Mouse (Mus musculus) left cerebral cortex, postnatal 25 days (tissue): Measurements from ENCODE around the gene Bcl9l. TPM values are rescaled to one million over a fixed set of nuclear protein-coding genes. Genes with fewer than 3 reads are reported as not detected.
"Not testable (repeated sequence)": the region's sequence is repeated elsewhere in the genome, so short reads cannot be mapped to it uniquely, and the experiment has no call there.

Source experiments
- DNase-seq, 2 experiments: peaks; one replicate each; pipeline ENCODE4 v3.0.0; 2022; ENCODE audit warnings: low spot score in 2 of 2, mixed read lengths in 1 of 2
- intact Hi-C: fragments of 180-260 bp; cut with DNase I; formaldehyde crosslinking; loops from one replicate; pipeline ENCODE4 v1.15.1; 2025
- total RNA-seq, 2 experiments: library from RNA; stranded (reverse); gene quantifications; 2 replicates each; pipeline ENCODE4 v1.2.3; 2021

The Bcl9l gene
- total RNA-seq: 10 to 100 TPM; 60.3 to 60.9 TPM

DNA sequence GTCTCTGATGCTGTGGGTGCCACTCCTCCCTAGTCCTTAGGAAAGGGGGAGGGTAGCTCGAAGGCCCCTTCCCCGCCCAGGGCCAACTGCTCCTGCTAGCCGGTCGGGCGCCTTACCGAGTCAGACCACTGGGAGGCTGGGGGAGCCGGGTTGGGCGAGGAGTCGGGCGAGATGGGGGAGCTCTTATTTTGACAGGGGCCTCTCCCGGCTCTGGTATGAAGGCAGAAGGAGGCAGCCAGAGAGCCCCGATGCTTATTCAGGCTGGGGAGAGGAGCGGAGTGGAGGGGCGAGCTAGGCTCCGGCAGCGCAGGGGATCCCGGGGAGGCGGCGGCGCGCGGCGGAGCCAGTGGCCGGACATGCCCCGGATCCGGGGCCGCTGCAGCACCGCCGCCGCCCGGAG is at the start of gene Bcl9l:
TSS of gene Bcl9l (plus strand) at position 274 of the 400 bp plus-strand sequence.
- intact Hi-C loops: loop anchor here (1.0 kb wide), 1 partner anchor 16 kb away; no protein-coding TSS in a partner anchor
- peak; percentile 92 to 94 for DNase-seq

DNA sequence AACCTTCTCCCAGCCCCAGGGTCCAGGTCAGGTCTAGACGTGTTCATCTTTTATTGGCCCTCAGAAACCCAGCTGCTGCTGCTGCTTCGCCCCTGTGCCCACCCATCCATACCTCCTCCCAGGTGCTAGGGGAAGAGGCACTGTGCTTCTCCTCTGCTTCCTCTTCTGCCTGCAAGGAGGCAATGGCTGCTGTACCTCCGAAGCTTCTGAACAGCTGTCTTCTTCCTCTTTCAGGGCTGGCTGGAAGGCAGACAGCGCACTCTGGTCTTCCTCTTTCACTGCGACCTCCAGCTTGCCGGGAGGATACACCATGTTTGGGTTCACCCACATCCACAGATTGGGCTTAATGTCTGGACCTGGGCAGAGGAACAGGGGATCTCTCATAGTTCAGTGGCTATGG is 46.9 kb upstream of the Bcl9l start:
- DNase-seq: no peak
- intact Hi-C loops: no loop called here

DNA sequence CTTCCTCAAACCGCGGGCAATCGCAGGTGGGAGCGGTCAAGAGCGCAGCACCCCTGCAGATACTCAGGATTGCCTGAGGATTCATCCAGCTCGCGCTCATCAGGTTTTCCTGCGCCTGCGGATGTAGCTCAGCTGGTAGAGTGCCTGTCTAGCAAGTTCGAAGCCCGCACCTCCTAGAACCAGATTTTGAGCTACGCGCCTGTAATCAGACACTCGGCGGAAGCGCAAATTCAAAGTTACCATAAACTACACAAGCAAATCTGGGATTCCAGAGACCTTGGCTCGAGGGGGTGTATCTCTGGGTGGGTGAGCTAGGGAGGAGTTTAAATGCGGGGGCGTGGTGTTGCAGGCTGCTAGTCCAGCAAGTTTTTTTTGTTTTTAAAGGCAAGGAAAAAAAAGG is 41.7 kb upstream of the Bcl9l start, which contains the start of gene Foxr1:
TSS of gene Foxr1 (minus strand) at position 176 of the 400 bp plus-strand sequence.
- intact Hi-C loops: no loop called here

DNA sequence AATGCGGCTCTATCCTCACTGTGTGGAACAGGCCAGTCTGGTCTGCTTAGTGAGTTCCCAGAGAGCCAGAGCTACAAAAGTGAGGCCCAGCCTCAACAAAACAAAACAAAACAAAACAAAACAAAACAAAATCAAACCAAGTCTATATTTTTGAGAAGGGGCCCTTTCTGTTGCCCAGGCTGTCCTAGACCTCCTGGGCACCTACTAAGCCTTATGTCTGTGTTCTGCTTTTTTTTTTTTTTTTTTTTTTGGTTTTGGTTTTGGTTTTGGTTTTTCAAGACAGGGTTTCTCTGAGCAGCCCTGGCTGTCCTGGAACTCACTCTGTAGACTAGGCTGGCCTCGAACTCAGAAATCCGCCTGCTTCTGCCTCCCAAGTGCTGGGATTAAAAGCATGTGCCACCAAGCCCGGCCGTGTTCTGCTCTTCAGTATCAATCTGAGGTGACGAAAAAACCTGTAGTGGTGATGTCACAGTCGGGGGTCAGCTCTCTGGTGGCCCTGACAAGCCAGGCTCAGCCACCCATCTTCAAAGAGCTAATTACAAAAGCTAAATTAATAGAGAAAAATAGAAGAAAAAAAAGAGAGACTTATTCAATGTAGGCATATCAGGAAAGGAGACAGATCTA is 38.1 kb upstream of the Bcl9l start:
- DNase-seq, intact Hi-C loops: not testable (repeated sequence)

More for the DNA sequence above, 41.7 kb upstream of the Bcl9l start, which contains the start of gene Foxr1:
- DNase-seq: no peak

DNA sequence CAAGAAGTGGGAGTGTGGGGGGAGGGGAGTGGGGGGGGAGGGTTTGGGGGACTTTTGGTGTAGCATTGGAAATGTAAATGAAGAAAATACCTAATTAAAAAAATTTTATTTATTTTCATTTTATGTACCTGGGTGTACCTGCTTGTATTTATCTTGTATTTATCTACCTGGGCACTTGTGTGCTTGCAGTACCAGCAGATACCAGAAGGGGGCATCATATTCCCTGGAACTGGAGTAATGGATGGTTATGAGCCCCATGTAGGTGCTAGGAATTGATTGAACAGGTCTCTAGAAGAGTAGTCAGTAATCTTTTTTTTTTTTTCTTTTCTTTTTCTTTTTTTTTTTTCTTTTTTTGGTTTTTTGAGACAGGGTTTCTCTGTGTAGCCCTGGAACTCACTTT is 32.2 kb upstream of the Bcl9l start:
- DNase-seq: no peak
- intact Hi-C loops: no loop called here

DNA sequence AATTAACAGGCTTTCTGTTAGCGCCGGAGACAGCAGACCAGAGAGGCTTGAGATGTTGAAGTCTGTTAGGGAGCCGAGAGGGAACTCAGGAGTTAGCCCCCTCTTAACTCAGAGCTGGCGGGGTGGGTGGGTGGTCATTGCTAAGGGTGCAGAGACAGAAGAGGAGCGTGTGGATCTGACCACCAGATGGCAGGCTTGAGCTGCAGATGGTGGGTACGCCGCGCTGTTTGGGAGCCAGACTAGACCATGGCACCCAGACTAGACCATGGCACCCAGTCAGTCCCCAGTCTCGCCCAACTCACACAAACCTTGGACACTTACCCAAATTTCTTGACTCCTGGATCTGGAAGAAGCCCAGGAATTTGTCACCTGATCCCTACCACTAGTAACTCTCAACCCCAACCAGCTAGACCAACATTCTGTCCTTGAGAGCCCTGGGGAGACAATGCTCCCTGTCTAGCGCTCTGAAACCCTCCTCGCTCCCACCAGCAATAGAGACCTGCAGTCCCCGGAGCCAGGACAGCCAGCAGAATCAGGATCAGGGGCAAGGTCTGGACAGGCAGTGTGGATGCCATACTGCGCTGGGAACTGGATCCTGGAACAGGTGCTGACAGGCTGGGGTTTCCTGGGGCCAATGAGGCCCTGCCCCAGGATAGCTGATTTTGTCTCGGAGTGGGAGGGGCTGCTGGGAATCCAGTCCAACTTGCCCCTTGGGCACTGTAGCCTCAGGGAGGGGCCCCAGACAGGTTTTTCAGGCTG is 28.3 kb upstream of the Bcl9l start:
- intact Hi-C loops: loop anchor here (1.0 kb wide), 2 partner anchors 48 to 198 kb away; no protein-coding TSS in a partner anchor
- peak; percentile 84 for DNase-seq

DNA sequence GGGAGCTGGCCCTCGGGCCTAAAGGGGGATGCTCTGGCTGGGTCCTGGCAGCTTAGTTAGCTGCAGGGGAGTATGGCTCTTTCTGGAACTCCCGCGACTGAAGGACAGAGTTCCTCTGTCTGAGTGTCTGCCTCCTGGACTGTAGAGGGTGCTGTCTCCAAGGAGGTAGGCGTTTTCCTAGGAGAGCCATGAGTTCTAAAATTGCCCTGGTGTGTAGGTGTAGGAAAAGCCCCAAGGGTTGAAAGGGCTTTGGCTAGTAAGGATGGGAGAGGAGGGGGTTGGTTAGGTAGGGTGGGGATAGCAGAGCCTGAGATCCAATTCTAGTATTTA is 27.8 kb upstream of the Bcl9l start, which contains the start of gene Upk2:
TSS of gene Upk2 (minus strand) at position 86 of the 330 bp plus-strand sequence.
- intact Hi-C loops: loop anchor here (1.0 kb wide), 2 partner anchors 47 to 197 kb away; no protein-coding TSS in a partner anchor
- DNase-seq: no peak

DNA sequence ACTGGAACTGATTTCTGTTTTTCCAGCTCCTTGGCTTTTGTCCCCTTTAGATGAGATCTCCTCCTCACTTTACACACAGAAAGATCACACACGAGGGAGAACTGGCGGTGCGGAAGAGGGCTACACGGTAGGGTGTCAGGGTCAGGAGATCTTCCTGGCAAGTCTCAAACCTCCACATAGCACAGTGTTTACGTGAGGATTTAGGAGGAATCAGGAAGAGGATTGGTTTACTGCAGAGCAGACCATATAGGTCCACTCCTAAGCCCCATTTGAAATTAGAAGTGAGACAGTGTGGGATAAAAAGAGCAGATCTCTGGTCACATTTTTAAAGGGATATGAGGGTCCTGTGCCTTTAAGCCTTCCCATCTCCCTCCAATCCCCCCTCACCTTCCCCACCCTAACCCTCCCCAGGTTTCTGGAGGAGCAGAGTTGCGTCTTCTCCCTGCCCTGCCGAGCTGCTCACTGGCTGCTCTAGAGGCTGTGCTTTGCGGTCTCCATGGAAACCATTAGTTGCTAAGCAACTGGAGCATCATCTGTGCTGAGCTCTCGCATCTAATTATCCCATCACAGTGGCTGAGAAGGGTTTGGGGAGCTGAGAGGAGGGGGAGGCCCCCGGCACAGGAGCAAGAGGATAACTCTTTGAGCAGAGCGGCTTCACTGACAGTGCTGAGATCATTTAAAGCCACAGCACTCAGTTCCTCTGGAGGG is 25.4 kb upstream of the Bcl9l start:
- DNase-seq: peak; percentile 89 to 98
- intact Hi-C loops: loop anchor here (2.0 kb wide), 1 partner anchor 22 kb away; no protein-coding TSS in a partner anchor

DNA sequence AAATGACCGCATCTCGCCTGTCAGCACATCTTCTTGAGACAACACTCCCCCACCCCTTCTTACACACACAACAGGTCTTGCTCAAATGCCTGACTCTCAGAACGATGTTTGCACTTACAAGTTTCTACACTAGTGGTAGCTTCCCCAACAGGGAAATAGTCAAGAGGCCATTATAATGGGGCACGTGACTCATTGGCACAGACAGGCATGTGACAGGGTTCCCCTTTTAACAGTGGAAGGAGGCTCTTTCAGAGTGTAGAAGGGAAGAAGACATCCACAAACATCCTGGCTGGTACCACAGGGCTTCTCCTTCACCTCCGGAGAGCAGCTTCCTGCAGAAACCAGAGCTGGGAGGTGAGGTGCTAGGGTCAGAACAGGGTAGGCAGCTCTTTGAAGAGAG is 20.7 kb upstream of the Bcl9l start:
- intact Hi-C loops: no loop called here
- no peak for DNase-seq

DNA sequence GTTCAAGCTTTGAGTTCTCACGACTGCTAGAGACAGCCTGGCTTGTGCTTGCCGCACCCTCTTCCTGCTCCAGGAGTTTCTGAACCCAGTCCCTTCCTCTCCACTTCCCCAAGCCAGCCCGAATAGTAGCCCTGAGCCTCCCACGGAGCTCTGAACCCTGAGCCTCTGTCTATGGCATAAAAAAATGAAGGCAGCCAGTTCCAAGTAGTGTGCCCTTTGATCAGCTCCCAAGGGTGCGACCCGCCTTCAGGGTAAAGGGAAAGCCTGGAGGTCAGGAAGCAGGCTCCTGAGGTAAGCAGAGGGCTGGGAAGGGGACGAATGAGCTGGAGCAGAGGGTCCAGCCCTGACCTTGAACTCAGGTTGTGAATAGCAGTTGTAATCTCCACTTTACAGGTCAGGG is 14.4 kb upstream of the Bcl9l start:
- intact Hi-C loops: no loop called here
- no peak for DNase-seq

DNA sequence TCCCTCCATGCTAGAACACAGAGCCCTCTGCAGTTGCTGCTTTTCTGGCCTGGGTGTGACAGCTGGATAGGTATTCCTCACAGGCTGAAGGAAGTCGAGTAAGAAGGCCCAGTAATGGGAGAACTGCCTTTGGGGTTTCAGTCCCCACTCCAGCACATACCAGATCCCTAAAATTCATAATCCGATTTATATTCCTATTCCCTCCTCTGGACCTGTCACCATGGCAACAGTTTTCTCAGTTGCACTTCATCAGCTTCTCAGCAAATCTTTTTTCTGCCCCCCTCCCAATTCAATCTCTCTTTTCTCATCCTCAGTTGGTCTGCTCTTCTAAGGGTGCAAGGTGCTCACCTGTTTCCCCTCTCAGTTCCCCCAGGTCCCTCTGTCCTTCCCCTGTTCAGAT is 13.8 kb upstream of the Bcl9l start:
- DNase-seq: peak in 1 of 2 experiments; percentile 52
- intact Hi-C loops: no loop called here

DNA sequence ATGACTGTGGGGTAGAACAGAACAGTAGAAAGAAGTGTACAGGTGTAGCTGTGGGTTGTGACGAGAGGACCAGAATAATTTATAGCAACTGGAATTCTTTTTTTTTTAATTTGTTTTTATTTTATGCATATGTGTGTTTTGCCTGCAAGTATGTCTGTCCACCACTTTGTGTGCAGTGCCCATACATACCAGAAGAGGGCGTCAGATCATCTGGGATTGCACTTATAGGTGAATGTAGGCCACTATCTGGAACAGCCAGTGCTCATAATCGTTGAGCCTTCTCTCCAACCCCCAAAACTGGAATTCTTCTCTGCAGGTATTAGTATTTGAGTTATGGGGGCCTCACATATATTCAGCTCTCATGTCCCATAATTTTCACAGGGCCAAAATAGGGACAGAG is 9.4 kb upstream of the Bcl9l start:
- DNase-seq: no peak
- intact Hi-C loops: no loop called here

DNA sequence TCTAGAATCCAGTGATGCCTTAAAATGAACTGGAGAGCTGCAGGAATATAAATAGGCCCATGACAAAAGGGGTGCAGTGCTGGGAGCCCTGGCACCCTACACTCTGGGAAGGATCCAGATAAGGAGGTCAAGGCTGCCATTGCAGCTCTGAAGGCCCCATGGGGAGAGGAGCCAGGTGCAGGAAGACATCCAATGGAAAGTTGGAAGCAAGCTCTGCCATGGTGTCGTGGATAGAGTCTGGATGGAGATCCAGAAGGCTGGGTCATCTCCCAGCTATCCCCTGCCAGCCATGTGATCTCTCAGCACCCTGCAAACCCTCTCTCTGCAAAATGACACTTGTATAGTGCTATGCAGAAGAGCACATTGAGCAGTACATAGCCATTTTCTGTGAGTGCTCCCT is 8.3 kb upstream of the Bcl9l start:
- intact Hi-C loops: no loop called here
- no peak for DNase-seq

DNA sequence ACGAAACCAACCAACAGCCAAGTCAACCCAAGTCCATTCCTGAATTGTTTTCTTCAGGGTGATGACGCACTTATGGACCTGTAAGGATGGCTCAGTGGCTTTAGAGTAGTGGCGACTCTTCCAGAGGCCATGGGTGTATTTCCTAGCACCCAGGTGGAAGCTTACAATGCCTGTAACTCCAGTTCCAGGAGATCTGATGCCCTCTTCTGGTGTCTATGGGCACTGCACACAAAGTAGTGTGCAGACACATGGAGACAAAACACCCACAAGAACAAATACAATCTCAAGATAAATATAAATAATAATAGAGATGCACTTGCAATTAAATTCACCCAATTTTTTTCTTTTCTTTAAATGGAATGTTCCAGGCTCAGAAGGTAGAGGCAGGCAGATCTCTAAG is 6.7 kb upstream of the Bcl9l start:
- intact Hi-C loops: no loop called here

DNA sequence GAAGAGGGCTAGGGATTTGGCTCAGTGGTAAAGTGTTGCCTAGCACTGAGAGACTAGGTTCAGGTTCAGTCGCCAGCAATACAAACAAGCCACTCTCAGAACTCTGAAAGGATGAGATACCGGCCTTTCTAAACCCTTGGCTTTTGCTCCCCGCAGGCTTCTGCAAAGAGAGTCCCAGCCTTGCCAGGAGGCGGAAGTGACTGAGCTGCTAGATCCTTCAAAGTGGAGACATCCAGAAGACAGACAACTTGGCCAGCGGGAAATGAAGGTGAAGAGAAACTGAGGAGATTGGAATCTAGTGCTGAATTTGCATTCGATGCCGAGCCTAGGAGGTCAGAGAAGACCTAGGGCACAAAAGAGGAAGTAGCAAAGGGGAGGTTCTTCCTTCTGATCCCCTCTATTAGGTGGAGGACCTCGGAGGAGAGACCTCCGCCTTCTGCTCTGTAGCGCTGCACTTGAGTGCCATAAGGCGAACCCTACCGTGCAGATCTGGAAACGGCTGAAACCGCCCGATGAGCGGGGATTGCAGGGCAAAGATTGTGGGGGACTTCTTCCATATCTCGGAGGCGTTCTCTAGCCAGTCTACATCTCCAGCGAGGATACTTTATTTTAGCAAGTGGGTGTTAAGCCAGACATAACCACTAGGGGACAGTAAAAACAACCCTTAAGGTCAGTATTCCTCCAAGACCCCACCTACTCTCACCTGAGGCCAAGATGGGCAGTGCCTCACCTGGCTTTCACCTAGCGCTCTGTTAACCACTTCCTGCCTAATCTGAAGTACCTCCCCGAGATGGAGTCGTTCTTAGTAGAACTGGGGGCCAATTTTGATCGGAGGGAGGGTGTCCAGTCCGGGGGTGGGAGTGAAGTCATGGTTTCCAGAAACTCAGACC is 5.0 kb upstream of the Bcl9l start:
- intact Hi-C loops: loop anchor here (2.0 kb wide), 1 partner anchor 21 kb away; no protein-coding TSS in a partner anchor
- peak; percentile 64 to 80 for DNase-seq

More for the DNA sequence above, 6.7 kb upstream of the Bcl9l start:
- no peak for DNase-seq

DNA sequence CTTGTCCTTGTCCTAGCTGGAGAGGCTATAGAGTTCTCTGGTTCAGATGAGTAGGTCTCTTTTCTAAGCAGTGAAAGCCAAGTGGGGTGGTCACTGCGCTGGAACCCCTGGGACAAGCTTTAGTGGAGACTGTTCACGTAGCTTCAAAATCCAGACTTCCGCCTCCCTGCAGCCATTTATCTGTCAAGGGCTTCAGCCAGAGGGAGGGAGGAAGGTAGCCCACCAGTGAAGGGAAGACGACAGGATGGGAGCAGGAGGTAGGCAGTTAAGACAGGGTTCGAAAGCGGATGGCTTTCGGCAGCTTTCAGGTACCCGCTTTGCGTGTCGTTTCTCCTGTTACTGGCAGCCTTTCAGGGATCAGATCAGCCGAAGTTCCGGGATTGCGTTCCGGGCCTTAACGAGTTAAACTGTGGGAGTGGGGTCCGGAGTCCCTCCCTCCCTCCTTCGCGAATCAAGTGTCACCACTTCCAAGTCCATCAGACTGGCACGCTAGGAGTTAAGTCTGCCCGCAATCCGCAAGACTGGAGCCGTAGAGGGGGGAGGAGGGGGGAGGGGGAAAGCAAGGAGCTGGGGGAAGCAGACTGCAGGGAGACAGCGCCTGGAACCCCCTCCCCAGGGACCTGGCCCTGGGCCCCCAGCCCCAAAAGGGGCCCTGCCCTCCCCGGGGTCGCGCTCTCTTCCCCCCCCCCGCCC is 4.2 kb upstream of the Bcl9l start:
- intact Hi-C loops: loop anchor here (2.0 kb wide), 1 partner anchor 22 kb away; no protein-coding TSS in a partner anchor
- peak; percentile 70 to 79 for DNase-seq

DNA sequence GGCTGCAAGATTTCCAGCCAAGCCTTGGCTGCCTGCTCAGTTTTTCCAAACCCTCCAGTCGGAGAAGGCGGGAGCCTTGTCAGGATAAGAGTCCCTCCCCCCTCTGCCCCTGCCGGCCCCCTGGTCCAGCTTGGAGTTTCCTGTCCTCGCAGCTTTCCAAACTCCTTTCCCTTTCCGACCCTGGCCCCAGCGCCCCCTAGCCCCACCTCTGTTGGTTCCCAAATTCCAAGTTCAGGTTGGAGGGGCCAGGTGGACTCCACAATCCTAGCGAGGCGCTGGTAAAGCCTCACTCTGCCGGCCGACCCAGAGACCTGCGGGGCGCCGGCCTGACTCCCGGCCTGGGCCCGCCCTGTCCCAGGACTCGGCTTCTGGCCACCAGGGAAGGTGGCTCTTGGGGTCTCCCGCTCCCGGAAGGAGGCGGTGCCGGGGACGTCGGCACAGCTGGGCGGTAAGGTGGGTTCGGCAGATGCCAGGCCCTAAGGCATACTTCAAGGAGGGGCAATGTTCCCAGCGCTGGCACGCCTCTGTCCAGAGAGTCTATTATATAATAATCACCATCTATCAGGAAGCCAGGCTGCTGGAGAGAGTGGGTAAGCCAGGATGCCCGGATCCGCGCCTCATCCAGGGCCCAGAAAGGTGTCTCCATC is 3.5 kb upstream of the Bcl9l start:
- intact Hi-C loops: loop anchor here (2.0 kb wide), 1 partner anchor 22 kb away; no protein-coding TSS in a partner anchor

More for the DNA sequence above, 3.5 kb upstream of the Bcl9l start:
- DNase-seq: peak; percentile 64 to 74
